Mouse (Mus musculus): ENCODE measurements around the gene Tmtc2.

- TF ChIP-seq CTCF (IDR thresholded peaks at IDR 0.05; ENCODE audit: extremely low read depth, insufficient read length, insufficient replicate concordance, low read depth, low read length) (no peak), POLR2A (IDR thresholded peaks at IDR 0.05; ENCODE audit: low read depth, low read length) (no peak)
Observed at GRCm38 (mm10) chr10:105598826-105599225, 24.6 kb upstream of the Tmtc2 start.

Data from small intestine, adult 2 months (tissue).